Mouse (Mus musculus): ENCODE results near the gene Gm29427. TPM values are rescaled to one million over a fixed set of nuclear protein-coding genes. Genes with fewer than 3 reads are reported as not detected.

Gene Gm29427
- polyA plus RNA-seq, 1 experiment = not detected

- no peak overlapping the region for H3K4me3 ChIP-seq (replicated peaks; ENCODE audit: control insufficient read depth, low read depth, low read length)
- 56% methylated on average over 2 of the region's 2 CpGs for WGBS
- peaks cover 5% of the 10 kb centered on the region for H3K4me1 ChIP-seq (ENCODE audit: control insufficient read depth, insufficient read depth, low read length)
- peak overlapping the region; percentile 45 for H3K27ac ChIP-seq (ENCODE audit: control insufficient read depth, insufficient read depth, low read depth, low read length, poor library complexity)
- no peak for TF ChIP-seq CTCF (IDR thresholded peaks at IDR 0.05; ENCODE audit: control insufficient read depth, insufficient read depth, low read length)
- no peak for TF ChIP-seq POLR2A (IDR thresholded peaks at IDR 0.05; ENCODE audit: borderline replicate concordance, control insufficient read depth, low read depth, low read length)
These were observed 28.6 kb upstream of the Gm29427 start for GRCm38 (mm10) chr1:130744217-130744616.

GRCm38 (mm10) chr1:130743775-130744174, 28.2 kb upstream of the Gm29427 start:
- TF ChIP-seq POLR2A (IDR thresholded peaks at IDR 0.05; ENCODE audit: borderline replicate concordance, control insufficient read depth, low read depth, low read length) (no peak), CTCF (IDR thresholded peaks at IDR 0.05; ENCODE audit: control insufficient read depth, insufficient read depth, low read length) (no peak)
- peak overlapping the region; percentile 38 for H3K27ac ChIP-seq (ENCODE audit: control insufficient read depth, insufficient read depth, low read depth, low read length, poor library complexity)
- WGBS = 15% methylated on average over 1 of the region's 1 CpGs
- peaks cover 5% of the 10 kb centered on the region for H3K4me1 ChIP-seq (ENCODE audit: control insufficient read depth, insufficient read depth, low read length)
- no peak overlapping the region for H3K4me3 ChIP-seq (replicated peaks; ENCODE audit: control insufficient read depth, low read depth, low read length)

- H3K27ac ChIP-seq (ENCODE audit: control insufficient read depth, insufficient read depth, low read depth, low read length, poor library complexity) = peak overlapping the region; percentile 48; the same call in 1 of the 2 replicates
- 89% methylated on average over 7 of the region's 7 CpGs for WGBS
- H3K4me1 ChIP-seq (ENCODE audit: control insufficient read depth, insufficient read depth, low read length) = peaks cover 5% of the 10 kb centered on the region
- TF ChIP-seq CTCF (IDR thresholded peaks at IDR 0.05; ENCODE audit: control insufficient read depth, insufficient read depth, low read length) = no peak
- TF ChIP-seq POLR2A (IDR thresholded peaks at IDR 0.05; ENCODE audit: borderline replicate concordance, control insufficient read depth, low read depth, low read length) = no peak
- no peak overlapping the region for H3K4me3 ChIP-seq (replicated peaks; ENCODE audit: control insufficient read depth, low read depth, low read length)
These were observed 26.6 kb upstream of the Gm29427 start for GRCm38 (mm10) chr1:130742201-130742600.

- 11% methylated on average over 15 of the region's 15 CpGs for WGBS
- H3K4me1 ChIP-seq (ENCODE audit: control insufficient read depth, insufficient read depth, low read length) = peaks cover 5% of the 10 kb centered on the region
- H3K4me3 ChIP-seq (replicated peaks; ENCODE audit: control insufficient read depth, low read depth, low read length) = peak overlapping the region; percentile 57
- H3K27ac ChIP-seq (ENCODE audit: control insufficient read depth, insufficient read depth, low read depth, low read length, poor library complexity) = peak overlapping the region; percentile 92
- TF ChIP-seq POLR2A (IDR thresholded peaks at IDR 0.05; ENCODE audit: borderline replicate concordance, control insufficient read depth, low read depth, low read length) (peak; percentile 28; the same call in 1 of the 2 replicates), CTCF (IDR thresholded peaks at IDR 0.05; ENCODE audit: control insufficient read depth, insufficient read depth, low read length) (no peak)
These were observed 25.5 kb upstream of the Gm29427 start for GRCm38 (mm10) chr1:130740781-130741720.

GRCm38 (mm10) chr1:130740227-130740648, 24.6 kb upstream of the Gm29427 start:
- TF ChIP-seq CTCF (IDR thresholded peaks at IDR 0.05; ENCODE audit: control insufficient read depth, insufficient read depth, low read length) (no peak), POLR2A (IDR thresholded peaks at IDR 0.05; ENCODE audit: borderline replicate concordance, control insufficient read depth, low read depth, low read length) (no peak)
- Histone ChIP-seq H3K4me1 (ENCODE audit: control insufficient read depth, insufficient read depth, low read length) (peaks cover 5% of the 10 kb centered on the region), H3K27ac (ENCODE audit: control insufficient read depth, insufficient read depth, low read depth, low read length, poor library complexity) (peak overlapping the region; percentile 92), H3K4me3 (replicated peaks; ENCODE audit: control insufficient read depth, low read depth, low read length) (peak overlapping the region; percentile 49)
- WGBS = 52% methylated on average over 4 of the region's 4 CpGs

GRCm38 (mm10) chr1:130739636-130740035, 24.0 kb upstream of the Gm29427 start:
- no peak overlapping the region for H3K4me3 ChIP-seq (replicated peaks; ENCODE audit: control insufficient read depth, low read depth, low read length)
- H3K4me1 ChIP-seq (ENCODE audit: control insufficient read depth, insufficient read depth, low read length) = peaks cover 5% of the 10 kb centered on the region
- WGBS = 78% methylated on average over 3 of the region's 3 CpGs
- no peak overlapping the region for H3K27ac ChIP-seq (ENCODE audit: control insufficient read depth, insufficient read depth, low read depth, low read length, poor library complexity)
- no peak for TF ChIP-seq POLR2A (IDR thresholded peaks at IDR 0.05; ENCODE audit: borderline replicate concordance, control insufficient read depth, low read depth, low read length)

GRCm38 (mm10) chr1:130738551-130739106, 23.0 kb upstream of the Gm29427 start:
- Histone ChIP-seq H3K27ac (ENCODE audit: control insufficient read depth, insufficient read depth, low read depth, low read length, poor library complexity) (no peak overlapping the region), H3K4me1 (ENCODE audit: control insufficient read depth, insufficient read depth, low read length) (peaks cover under 1% of the 10 kb centered on the region; the same call in 1 of the 2 replicates), H3K4me3 (replicated peaks; ENCODE audit: control insufficient read depth, low read depth, low read length) (no peak overlapping the region)
- TF ChIP-seq POLR2A (IDR thresholded peaks at IDR 0.05; ENCODE audit: borderline replicate concordance, control insufficient read depth, low read depth, low read length) = no peak
- WGBS = 82% methylated on average over 3 of the region's 3 CpGs

- H3K27ac ChIP-seq (ENCODE audit: control insufficient read depth, insufficient read depth, low read depth, low read length, poor library complexity) = no peak overlapping the region
- no peak overlapping the region for H3K4me3 ChIP-seq (replicated peaks; ENCODE audit: control insufficient read depth, low read depth, low read length)
- no peak for TF ChIP-seq CTCF (IDR thresholded peaks at IDR 0.05; ENCODE audit: control insufficient read depth, insufficient read depth, low read length)
- WGBS = 95% methylated on average over 7 of the region's 7 CpGs
- no peaks in the 10 kb centered on the region; the same call in 1 of the 2 replicates for H3K4me1 ChIP-seq (ENCODE audit: control insufficient read depth, insufficient read depth, low read length)
These were observed 22.3 kb upstream of the Gm29427 start for GRCm38 (mm10) chr1:130737916-130738315.

All from bone marrow, adult 2 months (tissue).